Mouse (Mus musculus) adrenal gland (tissue): Measurements from ENCODE around the gene Brd4.

Experiments used
- intact Hi-C: fragments of 180-260 bp; cut with DNase I; formaldehyde crosslinking; loops from one replicate; pipeline ENCODE4 v1.15.1; 2025
- long read RNA-seq, 2 experiments: library from polyadenylated mRNA; unstranded; transcript quantifications; one replicate each; pipeline ENCODE4 v2.0.0; 2020; ENCODE audit warnings: borderline replicate concordance in 1 of 2; ENCODE audit not compliant: insufficient replicate concordance in 1 of 2

Gene Brd4
- long read RNA-seq, experiment 1, transcript Brd4-205 (9 exons, 1,910 nt): major isoform, 8 of 41 reads
- long read RNA-seq, experiment 1, partial matches to known transcripts: 8 of 41 reads
- long read RNA-seq, experiment 1, other reads (novel, unspliced or antisense): 25 of 41 reads
- long read RNA-seq, experiment 2, transcript Brd4-205 (9 exons, 1,910 nt): major isoform, 7 of 27 reads
- long read RNA-seq, experiment 2, partial matches to known transcripts: 5 of 27 reads
- long read RNA-seq, experiment 2, other reads (novel, unspliced or antisense): 14 of 27 reads

- intact Hi-C loops: no loop called here
These were observed at the start of gene Brd4 for GRCm38 (mm10) chr17:32284262-32285137. TSS of gene Brd4 (minus strand) at chr17:32284722.

GRCm38 (mm10) chr17:32333675-32334303 lies 49.3 kb upstream of the Brd4 start:
- intact Hi-C loops: no loop called here

GRCm38 (mm10) chr17:32327501-32327900 lies 43.0 kb upstream of the Brd4 start:
- intact Hi-C loops: no loop called here

GRCm38 (mm10) chr17:32322809-32323208 lies 38.3 kb upstream of the Brd4 start:
- intact Hi-C loops: no loop called here

- intact Hi-C loops: no loop called here
These were observed 37.3 kb upstream of the Brd4 start for GRCm38 (mm10) chr17:32321836-32322235.

GRCm38 (mm10) chr17:32321390-32321734 lies 36.8 kb upstream of the Brd4 start:
- intact Hi-C loops: no loop called here

GRCm38 (mm10) chr17:32320597-32321389 lies 36.3 kb upstream of the Brd4 start, which contains the start of gene Akap8:
TSS of gene Akap8 (minus strand) at chr17:32321238.
- intact Hi-C loops: no loop called here

- intact Hi-C loops: no loop called here
These were observed 35.4 kb upstream of the Brd4 start for GRCm38 (mm10) chr17:32319950-32320349.

GRCm38 (mm10) chr17:32317708-32318107 lies 33.2 kb upstream of the Brd4 start:
- intact Hi-C loops: no loop called here

- intact Hi-C loops: no loop called here
These were observed 32.5 kb upstream of the Brd4 start for GRCm38 (mm10) chr17:32317032-32317431.

- intact Hi-C loops: no loop called here
These were observed 31.0 kb upstream of the Brd4 start for GRCm38 (mm10) chr17:32315560-32315959.

- intact Hi-C loops: no loop called here
These were observed 29.4 kb upstream of the Brd4 start for GRCm38 (mm10) chr17:32313892-32314291.

GRCm38 (mm10) chr17:32312801-32313200 lies 28.3 kb upstream of the Brd4 start:
- intact Hi-C loops: no loop called here

GRCm38 (mm10) chr17:32307963-32308362 lies 23.4 kb upstream of the Brd4 start:
- intact Hi-C loops: no loop called here

- intact Hi-C loops: loop anchor here (5.0 kb wide), 1 partner anchor 76 kb away; no protein-coding TSS in a partner anchor
These were observed 13.6 kb upstream of the Brd4 start for GRCm38 (mm10) chr17:32298125-32298524.

GRCm38 (mm10) chr17:32295901-32296300 lies 11.4 kb upstream of the Brd4 start:
- intact Hi-C loops: loop anchor here (5.0 kb wide), 1 partner anchor 74 kb away; no protein-coding TSS in a partner anchor

- intact Hi-C loops: loop anchor here (5.0 kb wide), 1 partner anchor 73 kb away; no protein-coding TSS in a partner anchor
These were observed 10.6 kb upstream of the Brd4 start for GRCm38 (mm10) chr17:32295160-32295559.

- intact Hi-C loops: no loop called here
These were observed 682 bp upstream of the Brd4 start for GRCm38 (mm10) chr17:32285138-32285670.

- intact Hi-C loops: no loop called here
These were observed 726 bp downstream of the Brd4 start for GRCm38 (mm10) chr17:32283771-32284221.

- intact Hi-C loops: no loop called here
These were observed 1.2 kb downstream of the Brd4 start for GRCm38 (mm10) chr17:32283341-32283740.
